ENCODE assay signal across 8 mouse cellular contexts in genomic region chr5:122653112-122653445, GRCm38 (mm10). TPM values are rescaled to one million over a fixed set of nuclear protein-coding genes. Genes with fewer than 3 reads are reported as not detected.
DNase-seq lines count a peak whose midpoint lies in the region; ATAC-seq and TF ChIP-seq lines count a peak whose summit lies in the region.

No protein-coding gene starts in this region.

- whole genome bisulfite sequencing in kidney, postnatal 0 days, result 64% methylated on average over 10 of the region's 10 CpGs
- WGBS in hindbrain, embryonic 16.5 days, result 26% methylated on average over 10 of the region's 10 CpGs

- peak overlapping the region; percentile 57; the same call in 1 of the 2 replicates for H3K27ac ChIP-seq in kidney, postnatal 0 days
- H3K27ac ChIP-seq in hindbrain, embryonic 16.5 days (ENCODE audit: low read depth, low read length), result peak overlapping the region; percentile 77

- no peak overlapping the region for H3ac ChIP-seq in myocyte (ENCODE audit: control insufficient read depth, insufficient read length)

- H3K4me3 ChIP-seq in kidney, postnatal 0 days (replicated peaks; ENCODE audit: low read depth, low read length), result no peak overlapping the region
- H3K4me3 ChIP-seq in hindbrain, embryonic 16.5 days (ENCODE audit: low read length), result no peak overlapping the region
- no peak overlapping the region for H3K4me3 ChIP-seq in myocyte

- no peak for DNase-seq in kidney, postnatal 0 days (ENCODE audit: low spot score)
- no peak for DNase-seq in kidney, postnatal 14 days
- DNase-seq in embryo, embryonic 10.5 days (ENCODE audit: low spot score), result peak; percentile 46
- DNase-seq in B cell, adult 2 months, result no peak
- DNase-seq in frontal cortex, postnatal 14 days (ENCODE audit: low spot score in 2 of 2), result no peak
- no peak for DNase-seq in lung, postnatal 36 days

- no peak for ATAC-seq in kidney, postnatal 0 days (replicated peaks; ENCODE audit: low FRiP score, low read depth)
- no peak for ATAC-seq in hindbrain, embryonic 16.5 days

- H3K4me2 ChIP-seq in kidney, postnatal 0 days (ENCODE audit: low read length), result no peak overlapping the region
- no peak overlapping the region; the same call in 1 of the 2 replicates for H3K4me2 ChIP-seq in hindbrain, embryonic 16.5 days (ENCODE audit: low read length)
- H3K4me2 ChIP-seq in myocyte (ENCODE audit: low read depth), result peak overlapping the region; percentile 74

- peaks cover 12% of the 10 kb centered on the region; the same call in 1 of the 2 replicates for H3K4me1 ChIP-seq in kidney, postnatal 0 days (replicated peaks; ENCODE audit: insufficient read depth, low read length)
- H3K4me1 ChIP-seq in hindbrain, embryonic 16.5 days (ENCODE audit: control insufficient read depth, insufficient read depth, low read depth, low read length), result peaks cover 17% of the 10 kb centered on the region

- H3K9me3 ChIP-seq in kidney, postnatal 0 days (replicated peaks; ENCODE audit: low read length), result no peaks in the 10 kb centered on the region
- H3K9me3 ChIP-seq in hindbrain, embryonic 16.5 days (ENCODE audit: control insufficient read depth, low read length), result no peaks in the 10 kb centered on the region

- H3K79me2 ChIP-seq in myocyte (ENCODE audit: control insufficient read depth, insufficient read depth), result no peaks in the 10 kb centered on the region

- no peak for TF ChIP-seq POLR2A in myocyte (IDR thresholded peaks at IDR 0.05; ENCODE audit: insufficient read length, low read depth)

- no peak for TF ChIP-seq CTCF in kidney, postnatal 0 days (IDR thresholded peaks at IDR 0.05; ENCODE audit: low read depth)

- no peaks in the 10 kb centered on the region for H3K27me3 ChIP-seq in kidney, postnatal 0 days (ENCODE audit: insufficient read depth, low read length)
- H3K27me3 ChIP-seq in hindbrain, embryonic 16.5 days (replicated peaks; ENCODE audit: control insufficient read depth, insufficient read depth, low read length), result no peaks in the 10 kb centered on the region
- no peaks in the 10 kb centered on the region for H3K27me3 ChIP-seq in myocyte (ENCODE audit: control insufficient read depth, insufficient read depth, insufficient read length)

- no peaks in the 10 kb centered on the region for H3K36me3 ChIP-seq in kidney, postnatal 0 days (ENCODE audit: insufficient read depth, low read length)
- H3K36me3 ChIP-seq in hindbrain, embryonic 16.5 days (ENCODE audit: control insufficient read depth, insufficient read depth, low read length), result no peaks in the 10 kb centered on the region
- H3K36me3 ChIP-seq in myocyte (ENCODE audit: control insufficient read depth, insufficient read depth), result no peaks in the 10 kb centered on the region

- H3K9ac ChIP-seq in kidney, postnatal 0 days (ENCODE audit: low read depth, low read length), result no peak overlapping the region
- no peak overlapping the region for H3K9ac ChIP-seq in hindbrain, embryonic 16.5 days (ENCODE audit: low read depth, low read length)

TF ChIP-seq in myocyte, 11 proteins besides CTCF, POLR2A, EP300 and RAD21:
- no peak for TF ChIP-seq TCF3 (IDR thresholded peaks at IDR 0.05; ENCODE audit: insufficient read length, low read depth)
- no peak for TF ChIP-seq MYOD1 (IDR thresholded peaks at IDR 0.05; ENCODE audit: control insufficient read depth in 1 of 3, insufficient read length in 2 of 3, low read depth in 2 of 3)
- no peak for TF ChIP-seq CEBPB (IDR thresholded peaks at IDR 0.05; ENCODE audit: insufficient read depth, poor library complexity, severe bottlenecking)
- no peak for TF ChIP-seq E2F4 (IDR thresholded peaks at IDR 0.05; ENCODE audit: insufficient read depth)
- no peak for TF ChIP-seq MYOG (IDR thresholded peaks at IDR 0.05; ENCODE audit: control insufficient read depth in 1 of 3, insufficient read depth in 1 of 3, insufficient read length in 2 of 3, low read depth in 2 of 3)
- no peak for TF ChIP-seq USF1 (IDR thresholded peaks at IDR 0.05; ENCODE audit: low read depth)
- no peak for TF ChIP-seq POLR2AphosphoS2 (IDR thresholded peaks at IDR 0.05; ENCODE audit: insufficient read length, low read depth)
- no peak for TF ChIP-seq MAX (IDR thresholded peaks at IDR 0.05; ENCODE audit: low read depth)
- no peak for TF ChIP-seq TCF12 (IDR thresholded peaks at IDR 0.05; ENCODE audit: insufficient read depth, poor library complexity, severe bottlenecking)
- no peak for TF ChIP-seq REST (IDR thresholded peaks at IDR 0.05; ENCODE audit: insufficient read depth, insufficient read length)
- no peak for TF ChIP-seq SRF (IDR thresholded peaks at IDR 0.05; ENCODE audit: control insufficient read depth, insufficient read length, low read depth)
TF ChIP-seq in myocyte: peak in this region for 0.

RNA-seq across cellular contexts. Expression of gene P2rx7, which starts 9.4 kb away (rescaled TPM):
- polyA plus RNA-seq in kidney, postnatal 0 days (2015; fragmentation: Nextera tagmentation; extraction: Ambion mirVana), result 1.4 and 2.3 TPM in 2 replicates
- 4.8 and 6.1 TPM in 2 replicates for polyA plus RNA-seq in hindbrain, embryonic 16.5 days (2015; fragmentation: Nextera tagmentation; extraction: Ambion mirVana)
- 2.2 TPM for polyA plus RNA-seq in myocyte (2012; fragmentation: generic; extraction: Trizol)

RNA-seq across cellular contexts. Expression of gene Ift81, which starts 38.8 kb away (rescaled TPM):
- 37.1 and 39.1 TPM in 2 replicates for polyA plus RNA-seq in kidney, postnatal 0 days (2015; fragmentation: Nextera tagmentation; extraction: Ambion mirVana)
- polyA plus RNA-seq in hindbrain, embryonic 16.5 days (2015; fragmentation: Nextera tagmentation; extraction: Ambion mirVana), result 54.5 and 58.0 TPM in 2 replicates
- 5.6 TPM for polyA plus RNA-seq in myocyte (2012; fragmentation: generic; extraction: Trizol)

RNA-seq across cellular contexts. Expression of gene P2rx4, which starts 54.3 kb away (rescaled TPM):
- 33.7 and 39.6 TPM in 2 replicates for polyA plus RNA-seq in kidney, postnatal 0 days (2015; fragmentation: Nextera tagmentation; extraction: Ambion mirVana)
- polyA plus RNA-seq in hindbrain, embryonic 16.5 days (2015; fragmentation: Nextera tagmentation; extraction: Ambion mirVana), result 16.7 and 20.8 TPM in 2 replicates
- 23.2 TPM for polyA plus RNA-seq in myocyte (2012; fragmentation: generic; extraction: Trizol)
